ENCODE assay signal across 11 mouse cellular contexts in genomic region chr2:131042988-131043387, GRCm38 (mm10). TPM values are rescaled to one million over a fixed set of nuclear protein-coding genes. Genes with fewer than 3 reads are reported as not detected.
DNase-seq lines count a peak whose midpoint lies in the region; ATAC-seq lines count a peak whose summit lies in the region.
"Had no signal": no experiment of that assay in that cellular context is flagged by ENCODE, and none has a peak within 500 bp of the region (broad histone marks: within the 10 kb centered on the region; RNA-seq: fewer than 3 reads in every experiment).

Gfra4 (minus strand) TSS chr2:131043088.

- H3K27ac ChIP-seq in heart, embryonic 13.5 days (replicated peaks) = no peak within 1 kb of the TSS
- H3K27ac ChIP-seq in neural tube, embryonic 12.5 days = no peak within 1 kb of the TSS
- H3K27ac ChIP-seq in stomach, embryonic 14.5 days (ENCODE audit: low read length) = no peak within 1 kb of the TSS

- peaks cover 58% of the 10 kb centered on the region for H3K27me3 ChIP-seq in heart, embryonic 13.5 days (replicated peaks)
- peaks cover 42% of the 10 kb centered on the region for H3K27me3 ChIP-seq in neural tube, embryonic 12.5 days (replicated peaks)
- H3K27me3 ChIP-seq in stomach, embryonic 14.5 days (ENCODE audit: control insufficient read depth, insufficient read depth, low read length) = peaks cover 11% of the 10 kb centered on the region

- DNase-seq in heart, adult 11 months = no peak
- no peak for DNase-seq in neural tube, embryonic 10.5 days (ENCODE audit: extremely low spot score, low spot score)
- DNase-seq in left cerebral cortex, postnatal 10 days (ENCODE audit: extremely low spot score in 1 of 2, low spot score in 2 of 2) = no peak
- no peak for DNase-seq in right cerebral cortex, postnatal 14 days
- no peak for DNase-seq in adrenal gland, adult 2 months
- DNase-seq: embryo, embryonic 11 days; lung, adult 2 months had no signal

- peak within 1 kb of the TSS; percentile 94; the same call in 1 of the 2 replicates for H3K4me2 ChIP-seq in heart, embryonic 13.5 days
- peak within 1 kb of the TSS; percentile 83; the same call in 1 of the 2 replicates for H3K4me2 ChIP-seq in neural tube, embryonic 12.5 days (replicated peaks)
- no peak within 1 kb of the TSS for H3K4me2 ChIP-seq in stomach, embryonic 14.5 days (replicated peaks; ENCODE audit: low read depth, low read length)

- ATAC-seq in heart, embryonic 13.5 days (ENCODE audit: extremely low read depth, insufficient number of reproducible peaks, low FRiP score, low TSS enrichment) = no peak
- no peak for ATAC-seq in neural tube, embryonic 12.5 days (ENCODE audit: low FRiP score, low read depth)
- no peak for ATAC-seq in stomach, embryonic 14.5 days (ENCODE audit: insufficient number of reproducible peaks, insufficient read depth, low FRiP score, low read depth)
- ATAC-seq: CD4-positive, CD25-positive, alpha-beta regulatory T cell, adult 4 months had no signal

- peaks cover 26% of the 10 kb centered on the region for H3K4me1 ChIP-seq in heart, embryonic 13.5 days
- H3K4me1 ChIP-seq in neural tube, embryonic 12.5 days = peaks cover 19% of the 10 kb centered on the region
- peaks cover 15% of the 10 kb centered on the region; the same call in 1 of the 2 replicates for H3K4me1 ChIP-seq in stomach, embryonic 14.5 days (ENCODE audit: control insufficient read depth, insufficient read depth, low read length)

- H3K9me3 ChIP-seq in heart, embryonic 13.5 days = no peaks in the 10 kb centered on the region
- H3K9me3 ChIP-seq in neural tube, embryonic 12.5 days = no peaks in the 10 kb centered on the region
- no peaks in the 10 kb centered on the region for H3K9me3 ChIP-seq in stomach, embryonic 14.5 days (ENCODE audit: control insufficient read depth, low read depth, low read length)

- no peaks in the 10 kb centered on the region for H3K36me3 ChIP-seq in heart, embryonic 13.5 days
- no peaks in the 10 kb centered on the region for H3K36me3 ChIP-seq in neural tube, embryonic 12.5 days
- no peaks in the 10 kb centered on the region for H3K36me3 ChIP-seq in stomach, embryonic 14.5 days (ENCODE audit: control insufficient read depth, insufficient read depth, low read length)

- 59% methylated on average over 2 of the region's 2 CpGs for WGBS in heart, embryonic 13.5 days
- WGBS in neural tube, embryonic 12.5 days = 58% methylated on average over 2 of the region's 2 CpGs
- 56% methylated on average over 2 of the region's 2 CpGs for WGBS in stomach, embryonic 14.5 days

- H3K4me3 ChIP-seq in heart, embryonic 13.5 days = no peak within 1 kb of the TSS
- no peak within 1 kb of the TSS for H3K4me3 ChIP-seq in neural tube, embryonic 12.5 days
- no peak within 1 kb of the TSS for H3K4me3 ChIP-seq in stomach, embryonic 14.5 days (ENCODE audit: low read depth, low read length)

- intact Hi-C loops in left cerebral cortex, postnatal 10 days (cut with DNase I) = no loop called here

- H3K9ac ChIP-seq in heart, embryonic 13.5 days = no peak within 1 kb of the TSS
- H3K9ac ChIP-seq in neural tube, embryonic 12.5 days = no peak within 1 kb of the TSS
- H3K9ac ChIP-seq in stomach, embryonic 14.5 days (replicated peaks; ENCODE audit: low read depth, low read length) = no peak within 1 kb of the TSS

RNA-seq across cellular contexts. Expression of gene Gfra4, which starts in this region (rescaled TPM):
- 3.2 and 3.4 TPM in 2 replicates for polyA plus RNA-seq in heart, embryonic 13.5 days (2015; fragmentation: Nextera tagmentation; extraction: Ambion mirVana)
- 9.6 and 11.9 TPM in 2 replicates for polyA plus RNA-seq in neural tube, embryonic 12.5 days (2016; fragmentation: Nextera tagmentation; extraction: Ambion mirVana)
- total RNA-seq in left cerebral cortex, postnatal 10 days (2021) = 10 to 100 TPM; 36.0 to 37.5 TPM
- 23.8 and 24.4 TPM in 2 replicates for polyA plus RNA-seq in stomach, embryonic 14.5 days (2014; fragmentation: Nextera tagmentation; extraction: Ambion mirVana)
- 1 to 10 TPM; 5.9 to 6.1 TPM for total RNA-seq in adrenal gland, adult 2 months (2021)
- 30.4 and 56.7 TPM in 2 replicates for polyA plus RNA-seq in adrenal gland, adult 2 months (2012; rRNA removed)
- polyA plus RNA-seq: CD4-positive, CD25-positive, alpha-beta regulatory T cell, adult 4 months had no signal

Comparison
In these comparisons a context has a peak if more than half of its experiments do, and no peak if none do; other contexts are left out.
1. RNA of gene Gfra4 (total RNA-seq): 36.0 to 37.5 TPM in left cerebral cortex, postnatal 10 days; 5.9 to 6.1 TPM in adrenal gland, adult 2 months; every median in the first group is over 4 times any median in the second.